Mouse (Mus musculus): ENCODE results near the gene Htra1. TPM values are rescaled to one million over a fixed set of nuclear protein-coding genes. Genes with fewer than 3 reads are reported as not detected.

The Htra1 gene
- polyA plus RNA-seq, 1 experiment from 2014 or later = 7.2 TPM

- Histone ChIP-seq H3K4me3 (ENCODE audit: low read depth, low read length) (no peak overlapping the region), H3K27ac (ENCODE audit: low read depth, low read length) (no peak overlapping the region), H3K4me1 (ENCODE audit: control insufficient read depth, insufficient read depth, low read length) (no peaks in the 10 kb centered on the region), H3K9me3 (ENCODE audit: control insufficient read depth, low read length) (no peaks in the 10 kb centered on the region), H3K9ac (ENCODE audit: low read length) (no peak overlapping the region), H3K36me3 (ENCODE audit: control insufficient read depth, insufficient read depth, low read length) (no peaks in the 10 kb centered on the region), H3K4me2 (ENCODE audit: low read depth) (no peak overlapping the region), H3K27me3 (ENCODE audit: control insufficient read depth, insufficient read depth, low read length) (no peaks in the 10 kb centered on the region)
- DNase-seq (ENCODE audit: low spot score) (no peak), ATAC-seq (ENCODE audit: insufficient read depth, low FRiP score, low TSS enrichment) (no peak)
- WGBS = 74% methylated on average over 1 of the region's 1 CpGs
These were observed 88.9 kb downstream of the Htra1 start for GRCm38 (mm10) chr7:131024807-131025206.

- Histone ChIP-seq H3K4me2 (ENCODE audit: low read depth) (no peak overlapping the region), H3K27ac (ENCODE audit: low read depth, low read length) (no peak overlapping the region), H3K4me3 (ENCODE audit: low read depth, low read length) (no peak overlapping the region), H3K9ac (ENCODE audit: low read length) (no peak overlapping the region), H3K27me3 (ENCODE audit: control insufficient read depth, insufficient read depth, low read length) (no peaks in the 10 kb centered on the region), H3K36me3 (ENCODE audit: control insufficient read depth, insufficient read depth, low read length) (no peaks in the 10 kb centered on the region), H3K9me3 (ENCODE audit: control insufficient read depth, low read length) (no peaks in the 10 kb centered on the region), H3K4me1 (ENCODE audit: control insufficient read depth, insufficient read depth, low read length) (no peaks in the 10 kb centered on the region)
- DNase-seq (ENCODE audit: low spot score) (no peak), ATAC-seq (ENCODE audit: insufficient read depth, low FRiP score, low TSS enrichment) (no peak)
- WGBS = 88% methylated on average over 1 of the region's 1 CpGs
These were observed 91.6 kb downstream of the Htra1 start for GRCm38 (mm10) chr7:131027557-131027956.

GRCm38 (mm10) chr7:131031755-131032154, 95.8 kb downstream of the Htra1 start, which contains the start of gene Dmbt1:
Dmbt1 (plus strand) TSS chr7:131032053.
- Histone ChIP-seq H3K9me3 (ENCODE audit: control insufficient read depth, low read length) (no peaks in the 10 kb centered on the region), H3K4me1 (ENCODE audit: control insufficient read depth, insufficient read depth, low read length) (no peaks in the 10 kb centered on the region), H3K27me3 (ENCODE audit: control insufficient read depth, insufficient read depth, low read length) (no peaks in the 10 kb centered on the region), H3K4me2 (ENCODE audit: low read depth) (no peak within 1 kb of the TSS), H3K27ac (ENCODE audit: low read depth, low read length) (no peak within 1 kb of the TSS), H3K9ac (ENCODE audit: low read length) (no peak within 1 kb of the TSS), H3K4me3 (ENCODE audit: low read depth, low read length) (no peak within 1 kb of the TSS), H3K36me3 (ENCODE audit: control insufficient read depth, insufficient read depth, low read length) (no peaks in the 10 kb centered on the region)
- DNase-seq (ENCODE audit: low spot score) = no peak
- WGBS = 82% methylated on average over 5 of the region's 5 CpGs
- ATAC-seq (ENCODE audit: insufficient read depth, low FRiP score, low TSS enrichment) = no peak

Small RNAs within 50 kb of the gene (microRNA-seq; reads per million reads assigned to microRNA genes)
- not detected for gene Mir7061

Other genes starting within 250 kb of the Htra1 start
- gene Btbd16, start 162.0 kb upstream of the Htra1 start, polyA plus RNA-seq (2014; fragmentation: Nextera tagmentation; extraction: Ambion mirVana) = not detected in 2 replicates
- gene Plekha1, start 70.4 kb upstream of the Htra1 start, polyA plus RNA-seq (2014; fragmentation: Nextera tagmentation; extraction: Ambion mirVana) = 44.2 and 48.4 TPM in 2 replicates
- gene Dmbt1, start 95.9 kb downstream of the Htra1 start, polyA plus RNA-seq (2014; fragmentation: Nextera tagmentation; extraction: Ambion mirVana) = not detected in 2 replicates
- gene 4933402N03Rik, start 210.2 kb downstream of the Htra1 start, polyA plus RNA-seq (2014; fragmentation: Nextera tagmentation; extraction: Ambion mirVana) = not detected in 2 replicates
- gene 5430419D17Rik, start 238.3 kb downstream of the Htra1 start, polyA plus RNA-seq (2014; fragmentation: Nextera tagmentation; extraction: Ambion mirVana) = not detected in 2 replicates

All from neural tube, embryonic 11.5 days (tissue).